In the genomic region with DNA sequence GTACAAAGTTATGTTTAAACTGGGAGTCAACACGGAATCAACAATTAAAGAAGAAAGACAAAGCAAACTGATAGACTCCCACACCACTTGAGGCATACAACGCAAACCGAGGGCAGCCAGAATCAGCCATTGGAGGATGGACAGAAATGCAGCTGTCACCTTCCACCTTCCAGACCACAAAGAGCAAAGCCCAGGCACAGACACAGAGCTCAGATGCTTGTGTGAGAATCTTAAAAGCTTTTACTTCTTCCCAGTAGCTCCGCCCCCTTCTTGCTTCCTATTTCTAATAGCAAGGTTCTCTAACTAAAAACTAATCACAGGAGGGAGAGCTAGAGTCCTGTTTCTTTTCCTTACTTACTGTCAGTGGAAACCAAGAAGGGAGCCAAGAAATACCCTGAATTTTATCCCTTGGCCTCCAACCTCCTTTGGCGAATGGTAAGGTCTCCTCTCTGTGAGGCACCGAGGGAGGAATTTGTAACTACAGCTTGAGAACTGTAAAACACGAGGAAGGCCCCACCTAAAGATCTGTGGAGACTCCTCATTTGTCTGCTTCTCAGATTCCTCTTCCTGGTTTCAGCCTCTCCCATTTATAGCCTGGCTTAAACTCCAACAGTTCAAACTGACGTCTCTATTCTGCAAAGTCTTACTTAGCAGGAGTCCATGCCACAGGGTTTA, we compare ENCODE assay signal across 13 mouse cellular contexts.
A peak's percentile ranks its signal among the peaks of the same experiment; 100 is the strongest.
DNase-seq lines count a peak whose midpoint lies in the region; ATAC-seq and TF ChIP-seq lines count a peak whose summit lies in the region.
"Had no signal": no experiment of that assay in that cellular context is flagged by ENCODE, and none has a peak within 500 bp of the region (broad histone marks: within the 10 kb centered on the region; RNA-seq: fewer than 3 reads in every experiment).

No protein-coding gene starts in this region.

- no peak for TF ChIP-seq EP300 in MEL (IDR thresholded peaks at IDR 0.05; ENCODE audit: low read depth in 1 of 2, low read length in 2 of 2)

- H3K9me3 ChIP-seq in kidney, postnatal 0 days (replicated peaks; ENCODE audit: low read length), result no peaks in the 10 kb centered on the region
- no peaks in the 10 kb centered on the region for H3K9me3 ChIP-seq in MEL (replicated peaks; ENCODE audit: insufficient read depth, low read length)
- H3K9me3 ChIP-seq: lung, embryonic 15.5 days had no signal

- H3K36me3 ChIP-seq in kidney, postnatal 0 days (ENCODE audit: insufficient read depth, low read length), result no peaks in the 10 kb centered on the region
- no peaks in the 10 kb centered on the region for H3K36me3 ChIP-seq in MEL (ENCODE audit: control insufficient read depth in 1 of 2, insufficient read depth in 2 of 2, low read length in 2 of 2)
- H3K36me3 ChIP-seq: lung, embryonic 15.5 days had no signal

- H3K27me3 ChIP-seq in kidney, postnatal 0 days (ENCODE audit: insufficient read depth, low read length), result no peaks in the 10 kb centered on the region
- no peaks in the 10 kb centered on the region for H3K27me3 ChIP-seq in MEL (ENCODE audit: control insufficient read depth in 1 of 2, insufficient read depth in 2 of 2, low read length in 2 of 2)
- H3K27me3 ChIP-seq: lung, embryonic 15.5 days had no signal

- DNase-seq in kidney, postnatal 0 days (ENCODE audit: low spot score), result peak; percentile 37
- no peak for DNase-seq in kidney, postnatal 10 days
- peak; percentile 40 for DNase-seq in MEL (ENCODE audit: low read depth, low spot score)
- DNase-seq in natural killer cell, adult 2 months (ENCODE audit: low spot score in 2 of 2), result peak; percentile 5 to 24
- no peak for DNase-seq in retina, embryonic 14.5 days (ENCODE audit: low spot score)
- DNase-seq in urinary bladder, postnatal 36 days (ENCODE audit: low spot score in 2 of 2), result no peak
- no peak for DNase-seq in cerebellum, adult 9-11 months
- DNase-seq: cerebellum, adult 11-12 months; heart, postnatal 14 days; kidney, adult 9 months; thymus, adult 18-20 months had no signal

- no peak for TF ChIP-seq POLR2A in MEL (IDR thresholded peaks at IDR 0.05; ENCODE audit: control insufficient read depth in 1 of 2, insufficient read depth in 1 of 2, low read depth in 1 of 2, low read length in 2 of 2, poor library complexity in 1 of 2)

- H3K4me2 ChIP-seq in kidney, postnatal 0 days (ENCODE audit: low read length), result no peak overlapping the region
- H3K4me2 ChIP-seq: lung, embryonic 15.5 days had no signal

- TF ChIP-seq RAD21 in MEL (IDR thresholded peaks at IDR 0.05; ENCODE audit: low read depth, low read length), result no peak

- no peak for TF ChIP-seq CTCF in kidney, postnatal 0 days (IDR thresholded peaks at IDR 0.05; ENCODE audit: low read depth)
- TF ChIP-seq CTCF in MEL (IDR thresholded peaks at IDR 0.05 in 2 of 3, conservative IDR thresholded peaks at IDR 0.05 in 1 of 3; ENCODE audit: control insufficient read depth in 1 of 3, insufficient read depth in 1 of 3, low read depth in 2 of 3, low read length in 3 of 3, poor library complexity in 1 of 3, severe bottlenecking in 1 of 3), result no peak

- no peaks in the 10 kb centered on the region; the same call in 1 of the 2 replicates for H3K4me1 ChIP-seq in kidney, postnatal 0 days (replicated peaks; ENCODE audit: insufficient read depth, low read length)
- H3K4me1 ChIP-seq in MEL (ENCODE audit: control insufficient read depth in 1 of 2, insufficient read depth in 2 of 2, low read length in 2 of 2), result no peaks in the 10 kb centered on the region
- H3K4me1 ChIP-seq: lung, embryonic 15.5 days had no signal

- ATAC-seq in kidney, postnatal 0 days (replicated peaks; ENCODE audit: low FRiP score, low read depth), result no peak
- peak; percentile 46 for ATAC-seq in inflammation-experienced regulatory T-cells, adult 6 months

- no peak overlapping the region for H3K4me3 ChIP-seq in kidney, postnatal 0 days (replicated peaks; ENCODE audit: low read depth, low read length)
- no peak overlapping the region for H3K4me3 ChIP-seq in MEL (ENCODE audit: control insufficient read depth in 1 of 2, insufficient read depth in 1 of 2, low read depth in 2 of 2, low read length in 2 of 2)
- H3K4me3 ChIP-seq: lung, embryonic 15.5 days had no signal

- WGBS in kidney, postnatal 0 days, result 51% methylated on average over 8 of the region's 8 CpGs

- H3K79me2 ChIP-seq in MEL (ENCODE audit: control insufficient read depth, insufficient read depth, low read length, poor library complexity), result no peaks in the 10 kb centered on the region

- no peak overlapping the region; the same call in 1 of the 2 replicates for H3K27ac ChIP-seq in kidney, postnatal 0 days
- no peak overlapping the region for H3K27ac ChIP-seq in MEL (ENCODE audit: control insufficient read depth, low read depth, low read length)
- H3K27ac ChIP-seq: lung, embryonic 15.5 days had no signal

- H3K9ac ChIP-seq in kidney, postnatal 0 days (ENCODE audit: low read depth, low read length), result no peak overlapping the region
- no peak overlapping the region for H3K9ac ChIP-seq in MEL (ENCODE audit: control insufficient read depth, low read depth, low read length, poor library complexity, severe bottlenecking)
- H3K9ac ChIP-seq: lung, embryonic 15.5 days had no signal

TF ChIP-seq in MEL, 35 proteins besides CTCF, POLR2A, EP300 and RAD21:
- TF ChIP-seq ZKSCAN1 (IDR thresholded peaks at IDR 0.05; ENCODE audit: low read depth, low read length) (no peak), NELFE (IDR thresholded peaks at IDR 0.05; ENCODE audit: low read depth, low read length) (no peak)

Comparison
In these comparisons a context has a peak if more than half of its experiments do, and no peak if none do; other contexts are left out.
1. DNase-seq: peak in kidney, postnatal 0 days (single experiment), MEL (single experiment) and natural killer cell, adult 2 months (2 of 2); none in kidney, postnatal 10 days (single experiment), retina, embryonic 14.5 days (single experiment), urinary bladder, postnatal 36 days (0 of 2) and cerebellum, adult 9-11 months (single experiment).